Mouse (Mus musculus) left cerebral cortex, postnatal 10 days (tissue): Measurements from ENCODE around the gene Cdh13. TPM values are rescaled to one million over a fixed set of nuclear protein-coding genes. Genes with fewer than 3 reads are reported as not detected.

Source experiments
- DNase-seq, 2 experiments: peaks; one replicate each; pipeline ENCODE4 v3.0.0; 2021 to 2022; ENCODE audit warnings: low spot score in 2 of 2, mixed read lengths in 1 of 2; ENCODE audit errors: extremely low spot score in 1 of 2
- intact Hi-C: fragments of 180-260 bp; cut with DNase I; formaldehyde crosslinking; loops from one replicate; pipeline ENCODE4 v1.15.1; 2025
- total RNA-seq, 2 experiments: library from RNA; stranded (reverse); gene quantifications; 2 replicates each; pipeline ENCODE4 v1.2.3; 2021

Gene Cdh13
- total RNA-seq, 2 experiments from 2014 or later = 190 to 200 TPM

DNA sequence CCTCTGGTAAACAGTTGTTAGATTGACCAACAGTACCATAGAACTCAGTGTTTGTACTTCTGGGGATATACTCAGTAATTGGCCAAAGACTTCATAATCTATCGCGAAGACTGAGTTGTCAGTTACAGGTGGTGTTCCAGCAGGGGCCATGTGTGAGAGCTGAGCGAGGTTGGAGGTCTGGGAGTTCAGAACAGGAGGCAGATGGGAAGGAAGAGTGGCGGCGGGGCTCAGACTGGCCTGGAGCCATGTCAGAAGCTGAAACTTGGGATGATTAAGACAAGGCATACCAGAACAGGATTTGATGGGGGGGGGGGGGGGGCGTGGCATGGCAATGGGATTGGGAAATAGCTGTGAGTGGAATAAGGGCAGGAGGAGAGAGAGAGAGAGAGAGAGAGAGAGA lies 232.1 kb downstream of the Cdh13 start:
- intact Hi-C loops = no loop called here
- DNase-seq = no peak

- intact Hi-C loops = no loop called here
- no peak for DNase-seq
These were observed 233.5 kb downstream of the Cdh13 start for GRCm38 (mm10) chr8:118517071-118517470.

DNA sequence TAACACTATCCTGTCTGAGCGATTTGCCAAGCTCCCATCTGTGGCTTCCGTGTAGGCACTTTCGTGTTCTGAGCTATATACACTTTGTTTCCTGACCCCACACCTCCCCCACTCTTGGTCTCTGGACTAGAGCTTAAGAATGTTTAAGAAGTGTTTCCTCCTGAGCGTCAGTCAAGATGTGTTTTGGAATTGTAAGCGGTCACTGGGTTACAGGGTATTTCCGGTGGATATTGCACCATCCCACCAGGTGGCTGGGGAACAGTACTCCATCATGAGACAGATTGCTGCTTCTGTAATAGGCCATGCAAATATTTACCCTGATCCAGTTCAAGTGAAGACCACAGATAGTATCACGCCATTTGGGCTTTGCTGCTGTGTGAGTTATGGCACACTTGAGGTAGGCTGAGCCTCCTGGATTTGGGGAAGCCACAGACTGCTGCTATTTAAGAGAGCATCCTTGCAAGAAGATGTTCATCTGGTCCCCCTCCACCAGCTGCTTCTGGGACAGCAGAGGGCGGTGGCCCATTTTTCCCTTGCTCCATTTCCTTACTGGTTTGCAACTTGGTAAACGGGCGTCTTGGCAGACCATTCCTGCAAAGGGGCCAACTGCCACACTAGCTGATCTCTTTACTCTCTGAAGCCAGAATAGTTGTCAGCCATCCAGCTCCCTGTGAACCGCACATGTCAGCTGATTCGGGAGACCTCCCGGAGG lies 234.7 kb downstream of the Cdh13 start:
- peak; percentile 39 to 45 for DNase-seq
- intact Hi-C loops = no loop called here

DNA sequence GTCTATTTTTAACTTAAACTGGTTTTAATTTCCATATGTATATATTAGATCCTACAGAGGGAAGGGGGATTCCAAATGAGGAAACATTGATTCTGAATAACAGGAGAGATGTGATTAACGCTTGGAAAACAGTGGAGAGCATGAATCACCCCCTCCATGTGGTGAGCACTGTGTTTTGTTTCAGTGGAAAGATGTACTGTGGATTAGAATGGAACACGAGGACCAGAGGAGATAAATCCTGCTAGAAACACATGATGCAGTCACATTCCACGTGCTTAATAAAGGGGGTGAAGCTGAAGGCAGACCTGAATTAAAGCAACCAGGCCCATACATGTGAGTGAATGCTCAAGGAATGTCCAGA lies 235.2 kb downstream of the Cdh13 start:
- intact Hi-C loops = no loop called here
- no peak for DNase-seq

DNA sequence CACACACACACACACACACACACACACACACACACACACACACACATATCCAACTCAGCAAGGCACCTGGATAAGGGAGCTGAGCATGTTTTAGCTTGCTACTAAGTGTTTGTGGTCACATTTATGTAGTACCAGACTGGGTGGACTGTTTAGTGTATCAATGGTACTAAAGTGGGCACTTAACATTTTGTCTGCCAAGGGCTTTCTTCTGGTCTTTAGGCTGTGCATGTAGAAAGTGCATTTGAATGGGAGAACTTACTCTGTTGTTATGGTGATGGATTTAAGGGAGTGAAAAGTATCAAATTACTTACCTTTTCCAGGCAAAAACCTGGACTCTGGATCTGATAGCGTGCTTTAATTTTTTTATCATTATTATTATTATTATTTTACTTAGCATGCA lies 240.4 kb downstream of the Cdh13 start:
- DNase-seq = no peak
- intact Hi-C loops = no loop called here

GRCm38 (mm10) chr8:118538816-118539558 lies 255.5 kb downstream of the Cdh13 start:
- DNase-seq = no peak
- intact Hi-C loops = no loop called here

- no peak for DNase-seq
- intact Hi-C loops = no loop called here
These were observed 256.0 kb downstream of the Cdh13 start for GRCm38 (mm10) chr8:118539559-118539819.

- DNase-seq = no peak
- intact Hi-C loops = no loop called here
These were observed 256.4 kb downstream of the Cdh13 start for GRCm38 (mm10) chr8:118539941-118540340.

DNA sequence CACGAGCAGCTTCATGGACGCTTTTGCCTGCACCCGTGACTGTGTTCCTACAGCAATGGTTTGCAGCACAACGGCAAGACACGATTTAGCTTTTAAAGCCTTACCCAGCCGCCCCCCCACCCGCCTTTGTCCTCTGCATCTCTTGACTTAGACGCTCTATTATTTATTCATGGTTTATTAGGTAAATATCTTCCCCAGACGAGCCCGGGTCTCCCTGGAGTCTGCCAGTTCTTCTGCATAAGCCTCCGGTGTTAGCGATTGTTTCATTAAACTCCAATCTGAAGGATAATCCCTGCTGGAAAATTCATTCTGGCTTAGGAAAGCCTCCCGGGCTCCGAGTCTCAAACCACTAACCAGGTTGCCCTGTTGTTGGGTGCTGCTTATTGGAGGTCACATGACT lies 268.9 kb downstream of the Cdh13 start:
- no peak for DNase-seq
- intact Hi-C loops = no loop called here

DNA sequence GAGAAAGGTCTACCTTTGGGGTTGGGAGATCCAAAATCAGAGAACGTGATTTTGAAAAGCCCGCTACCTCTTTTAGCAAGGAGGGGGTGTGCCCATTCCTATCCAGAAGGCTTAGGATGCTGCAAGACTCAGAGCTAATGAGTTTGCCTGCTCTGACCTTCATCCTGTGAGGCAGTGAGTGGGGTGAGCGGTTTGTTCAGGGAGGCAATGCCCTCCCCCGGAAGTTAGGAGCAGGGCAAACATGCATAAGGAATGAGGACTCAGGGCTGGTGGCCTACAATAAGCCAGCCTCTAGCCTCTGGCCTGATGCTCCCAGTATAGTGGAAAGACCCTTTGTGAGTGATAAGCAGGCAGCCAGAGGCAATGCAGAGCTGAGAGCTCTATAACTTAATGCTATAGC lies 269.3 kb downstream of the Cdh13 start:
- DNase-seq = no peak
- intact Hi-C loops = no loop called here

- intact Hi-C loops = no loop called here
- no peak for DNase-seq
These were observed 280.5 kb downstream of the Cdh13 start for GRCm38 (mm10) chr8:118564024-118564423.

DNA sequence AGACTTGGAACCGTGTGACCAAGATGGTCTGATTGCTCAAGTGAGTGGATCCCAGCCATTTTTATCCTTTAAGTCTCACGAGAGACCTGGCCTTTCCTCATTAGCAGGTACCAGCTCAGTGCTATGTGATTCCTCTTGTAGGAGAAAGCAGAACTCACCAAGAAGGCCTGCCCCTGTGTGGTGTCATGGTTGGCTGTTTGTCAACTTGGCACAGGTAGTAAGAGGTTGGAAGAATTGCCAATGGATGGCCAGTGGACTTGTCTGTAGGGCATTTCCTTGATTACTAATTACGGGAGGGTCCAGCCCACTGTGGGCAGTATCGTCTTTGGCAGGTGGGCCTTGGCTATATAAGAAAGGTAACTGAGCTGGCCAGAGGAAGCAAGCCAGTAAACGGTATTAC lies 281.7 kb downstream of the Cdh13 start:
- intact Hi-C loops = no loop called here

GRCm38 (mm10) chr8:118565887-118566747 lies 282.6 kb downstream of the Cdh13 start:
- intact Hi-C loops = no loop called here
- no peak for DNase-seq

More for the DNA sequence above, 281.7 kb downstream of the Cdh13 start:
- DNase-seq = no peak

GRCm38 (mm10) chr8:118569366-118569765 lies 285.8 kb downstream of the Cdh13 start:
- no peak for DNase-seq
- intact Hi-C loops = no loop called here

DNA sequence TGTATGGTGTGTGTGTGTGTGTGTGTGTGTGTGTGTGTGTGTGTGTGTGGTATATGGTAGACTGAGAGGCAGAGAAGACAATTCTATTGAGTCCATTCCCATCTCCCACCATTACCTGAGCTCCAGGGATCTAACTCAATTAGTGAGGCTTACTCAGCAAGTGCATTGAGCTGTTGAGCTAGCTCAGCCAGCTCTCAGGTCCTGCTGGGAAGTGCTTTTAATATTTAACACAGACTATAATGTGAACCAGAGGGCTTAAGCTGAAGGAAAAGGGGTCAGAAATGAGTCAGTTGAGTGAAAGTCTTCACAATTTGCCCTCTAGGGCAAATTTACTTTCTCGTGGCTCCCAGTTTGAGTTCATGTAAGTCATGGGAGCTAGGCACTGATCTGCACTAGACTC lies 297.7 kb downstream of the Cdh13 start:
- DNase-seq = no peak
- intact Hi-C loops = no loop called here

DNA sequence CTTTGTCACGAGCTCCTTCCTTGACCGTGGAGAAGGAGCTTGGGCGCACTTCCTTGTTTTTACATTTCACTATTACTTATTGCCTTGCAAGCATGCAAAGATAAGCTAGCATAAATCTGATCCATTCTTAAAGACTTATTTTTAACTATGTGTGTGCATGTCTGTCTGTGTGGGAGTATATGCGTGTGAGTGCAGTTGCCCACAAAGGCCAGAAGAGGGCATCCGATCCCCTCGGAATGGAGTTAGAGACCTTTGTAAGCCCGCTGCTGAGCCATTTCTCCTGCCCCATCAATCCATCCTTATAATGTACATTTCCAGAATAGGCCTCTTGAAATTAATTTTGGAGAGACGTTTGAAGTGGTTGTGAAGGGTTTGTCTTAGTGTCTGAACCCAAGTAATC lies 298.7 kb downstream of the Cdh13 start:
- DNase-seq = no peak
- intact Hi-C loops = no loop called here

DNA sequence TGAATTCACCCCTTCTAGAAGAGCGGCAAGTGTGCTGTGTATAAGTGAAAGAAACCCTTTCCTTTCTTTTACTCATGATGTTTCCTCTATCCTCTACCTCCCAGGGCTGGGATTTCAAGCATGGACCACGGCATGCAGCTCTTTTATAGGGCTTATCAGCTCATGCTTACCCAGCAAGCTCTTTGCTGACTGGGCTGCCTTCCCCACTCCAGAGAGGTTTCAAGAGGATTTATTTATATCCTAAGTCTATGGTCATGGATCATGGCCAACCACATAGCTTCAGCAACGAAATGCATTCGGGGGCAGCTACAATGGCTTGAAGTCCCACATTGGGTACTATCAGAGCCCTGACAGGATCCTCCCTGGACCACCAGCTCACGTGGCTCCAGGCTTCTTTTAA lies 304.4 kb downstream of the Cdh13 start:
- DNase-seq = no peak
- intact Hi-C loops = no loop called here

DNA sequence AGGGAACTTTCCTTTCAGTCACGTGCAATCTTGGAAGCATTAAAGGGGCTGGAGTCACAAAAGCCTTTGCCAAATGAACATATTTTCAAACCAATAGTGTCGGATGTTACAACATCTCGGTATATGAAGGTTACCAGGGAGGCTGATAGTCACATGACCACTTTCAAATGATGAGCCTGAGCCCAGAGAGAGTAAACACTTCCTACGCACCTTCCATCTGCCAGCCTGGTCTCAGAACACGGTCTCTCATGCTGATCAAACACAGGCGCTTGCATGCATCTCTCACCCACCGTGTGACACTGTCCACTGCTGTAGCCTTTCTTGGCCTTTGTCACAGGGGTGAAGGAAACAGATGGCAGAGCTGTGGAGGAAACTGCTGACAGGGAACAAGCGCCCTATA lies 313.3 kb downstream of the Cdh13 start:
- peak in 1 of 2 experiments; percentile 22 for DNase-seq
- intact Hi-C loops = no loop called here

DNA sequence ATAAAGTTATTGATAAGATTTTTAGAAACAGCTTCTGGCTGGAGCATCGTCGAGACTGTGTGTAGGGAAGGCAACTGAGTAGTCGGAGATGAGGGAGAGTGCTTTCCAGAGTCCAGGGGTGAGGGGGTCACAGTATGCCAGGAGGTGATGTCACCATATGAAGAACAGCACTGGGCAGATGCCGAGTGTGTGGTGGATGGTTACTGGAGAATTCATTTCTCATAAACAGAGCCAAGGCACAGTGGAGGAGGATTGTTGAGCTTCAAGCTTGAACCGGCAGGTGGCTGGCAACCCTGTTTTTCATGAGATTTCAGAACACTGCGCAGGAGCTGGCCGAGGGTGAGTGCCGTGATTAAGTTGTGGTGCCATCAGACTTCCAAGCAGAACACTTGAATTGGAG lies 317.8 kb downstream of the Cdh13 start:
- intact Hi-C loops = no loop called here
- DNase-seq = no peak

DNA sequence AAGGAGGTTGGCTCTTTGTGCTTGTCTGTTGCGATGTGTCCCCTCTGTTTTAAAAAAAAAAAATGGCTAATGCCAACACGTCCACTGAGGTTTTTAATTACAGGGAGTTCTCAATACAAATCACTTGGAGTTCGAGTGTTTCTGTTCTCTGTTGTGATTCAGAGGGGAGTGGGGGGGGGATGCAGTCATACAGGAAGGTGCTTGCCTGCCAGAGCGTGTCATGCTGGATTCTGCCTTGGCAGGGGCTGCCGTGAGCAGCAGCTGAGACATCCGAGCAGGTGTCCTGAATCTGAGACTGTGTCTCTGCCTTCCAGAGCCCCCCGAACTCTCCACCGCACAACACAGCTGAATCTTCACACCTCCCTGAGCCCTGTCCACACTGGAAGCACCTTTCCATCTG lies 318.5 kb downstream of the Cdh13 start:
- intact Hi-C loops = no loop called here
- no peak for DNase-seq
